Comparison of ENCODE assay signal across 11 mouse cellular contexts in genomic region chr7:96511953-96512511, GRCm38 (mm10).
DNase-seq lines count a peak whose midpoint lies in the region; ATAC-seq and TF ChIP-seq lines count a peak whose summit lies in the region.
"Had no signal": no experiment of that assay in that cellular context is flagged by ENCODE, and none has a peak within 500 bp of the region (broad histone marks: within the 10 kb centered on the region; RNA-seq: fewer than 3 reads in every experiment).

No protein-coding gene starts in this region.

- H3K9ac ChIP-seq in kidney, embryonic 16.5 days (replicated peaks; ENCODE audit: low read length), result no peak overlapping the region
- H3K9ac ChIP-seq in embryonic facial prominence, embryonic 12.5 days, result no peak overlapping the region
- H3K9ac ChIP-seq in forebrain, embryonic 14.5 days (ENCODE audit: low read length), result no peak overlapping the region; the same call in 1 of the 2 replicates
- no peak overlapping the region for H3K9ac ChIP-seq in midbrain, embryonic 16.5 days (ENCODE audit: low read depth, low read length)

- H3K4me2 ChIP-seq in kidney, embryonic 16.5 days (replicated peaks; ENCODE audit: low read depth, low read length), result 0 out of 2 replicates have a peak overlapping the region, but pooled peaks have one; percentile 6
- H3K4me2 ChIP-seq in embryonic facial prominence, embryonic 12.5 days (replicated peaks), result no peak overlapping the region
- H3K4me2 ChIP-seq in forebrain, embryonic 14.5 days (ENCODE audit: low read length), result 0 out of 2 replicates have a peak overlapping the region, but pooled peaks have one; percentile 18
- H3K4me2 ChIP-seq in midbrain, embryonic 16.5 days (ENCODE audit: low read length), result peak overlapping the region; percentile 19

- TF ChIP-seq POLR2A in kidney, adult 2 months (IDR thresholded peaks at IDR 0.05; ENCODE audit: low read depth, low read length), result no peak

- no peak overlapping the region for H3K4me3 ChIP-seq in kidney, embryonic 16.5 days (ENCODE audit: low read length)
- no peak overlapping the region for H3K4me3 ChIP-seq in kidney, adult 2 months (ENCODE audit: insufficient read depth, low read depth, low read length)
- no peak overlapping the region for H3K4me3 ChIP-seq in embryonic facial prominence, embryonic 12.5 days
- H3K4me3 ChIP-seq in forebrain, embryonic 14.5 days (ENCODE audit: low read depth, low read length), result no peak overlapping the region
- H3K4me3 ChIP-seq in midbrain, embryonic 16.5 days (ENCODE audit: low read depth, low read length), result no peak overlapping the region

- 67% methylated on average over 14 of the region's 14 CpGs for WGBS in kidney, embryonic 16.5 days
- WGBS in kidney, adult 2 months, result 73% methylated on average over 14 of the region's 14 CpGs
- 62% methylated on average over 14 of the region's 14 CpGs for WGBS in embryonic facial prominence, embryonic 12.5 days
- 16% methylated on average over 14 of the region's 14 CpGs for WGBS in forebrain, embryonic 14.5 days
- WGBS in midbrain, embryonic 16.5 days, result 41% methylated on average over 14 of the region's 14 CpGs

- no peak for TF ChIP-seq CTCF in kidney, adult 2 months (conservative IDR thresholded peaks at IDR 0.05; ENCODE audit: insufficient read depth, insufficient read length, low read depth, low read length)

- no peaks in the 10 kb centered on the region for H3K27me3 ChIP-seq in kidney, embryonic 16.5 days (ENCODE audit: insufficient read depth, low read length)
- H3K27me3 ChIP-seq in kidney, adult 2 months (replicated peaks; ENCODE audit: control insufficient read depth, insufficient read depth, low read length), result no peaks in the 10 kb centered on the region
- no peaks in the 10 kb centered on the region for H3K27me3 ChIP-seq in embryonic facial prominence, embryonic 12.5 days
- H3K27me3 ChIP-seq in forebrain, embryonic 14.5 days (replicated peaks; ENCODE audit: control insufficient read depth, insufficient read depth, low read length), result no peaks in the 10 kb centered on the region
- H3K27me3 ChIP-seq in midbrain, embryonic 16.5 days (ENCODE audit: control insufficient read depth, insufficient read depth, low read depth, low read length), result no peaks in the 10 kb centered on the region

- peak; percentile 61; the same call in 1 of the 2 replicates for ATAC-seq in kidney, embryonic 16.5 days (ENCODE audit: low FRiP score, low TSS enrichment)
- ATAC-seq in embryonic facial prominence, embryonic 12.5 days (ENCODE audit: insufficient number of reproducible peaks, insufficient read depth, low FRiP score, low TSS enrichment), result peak; percentile 58; the same call in 1 of the 2 replicates
- ATAC-seq in forebrain, embryonic 14.5 days, result peak; percentile 86
- ATAC-seq in midbrain, embryonic 16.5 days, result peak; percentile 46; the same call in 1 of the 2 replicates

- H3K4me1 ChIP-seq in kidney, embryonic 16.5 days (ENCODE audit: insufficient read depth, low read length), result peaks cover 16% of the 10 kb centered on the region
- no peaks in the 10 kb centered on the region for H3K4me1 ChIP-seq in kidney, adult 2 months (ENCODE audit: control insufficient read depth, insufficient read depth, low read length)
- H3K4me1 ChIP-seq in embryonic facial prominence, embryonic 12.5 days, result peaks cover 26% of the 10 kb centered on the region
- H3K4me1 ChIP-seq in forebrain, embryonic 14.5 days (ENCODE audit: control insufficient read depth, insufficient read depth, low read length), result peaks cover 18% of the 10 kb centered on the region
- peaks cover 14% of the 10 kb centered on the region for H3K4me1 ChIP-seq in midbrain, embryonic 16.5 days (ENCODE audit: control insufficient read depth, insufficient read depth, low read length)

- H3K36me3 ChIP-seq in kidney, embryonic 16.5 days (ENCODE audit: insufficient read depth, low read length), result no peaks in the 10 kb centered on the region
- H3K36me3 ChIP-seq in kidney, adult 2 months (ENCODE audit: control insufficient read depth, insufficient read depth, low read length), result no peaks in the 10 kb centered on the region
- H3K36me3 ChIP-seq in embryonic facial prominence, embryonic 12.5 days, result no peaks in the 10 kb centered on the region
- no peaks in the 10 kb centered on the region for H3K36me3 ChIP-seq in forebrain, embryonic 14.5 days (ENCODE audit: control insufficient read depth, insufficient read depth, low read length)
- H3K36me3 ChIP-seq in midbrain, embryonic 16.5 days (ENCODE audit: control insufficient read depth, insufficient read depth, low read length), result no peaks in the 10 kb centered on the region

- peak overlapping the region; percentile 62 for H3K27ac ChIP-seq in kidney, embryonic 16.5 days (ENCODE audit: low read length)
- no peak overlapping the region for H3K27ac ChIP-seq in kidney, adult 2 months (ENCODE audit: insufficient read depth, low read depth, low read length)
- peak overlapping the region; percentile 57; the same call in 1 of the 2 replicates for H3K27ac ChIP-seq in embryonic facial prominence, embryonic 12.5 days
- H3K27ac ChIP-seq in forebrain, embryonic 14.5 days (ENCODE audit: low read depth, low read length), result peak overlapping the region; percentile 79
- peak overlapping the region; percentile 47; the same call in 1 of the 2 replicates for H3K27ac ChIP-seq in midbrain, embryonic 16.5 days (ENCODE audit: low read length)

- no peak for DNase-seq in kidney, adult 2 months
- peak; percentile 90 for DNase-seq in forebrain, embryonic 14.5 days (ENCODE audit: low spot score)
- no peak for DNase-seq in cerebellum, adult 11 months
- DNase-seq in gastrocnemius, postnatal 4 days (ENCODE audit: low spot score in 2 of 2), result no peak
- DNase-seq: cerebellum, postnatal 10 days; heart, adult 18-20 months; kidney, postnatal 14 days; lung, postnatal 14 days had no signal

- peaks cover 2% of the 10 kb centered on the region; the same call in 1 of the 2 replicates for H3K9me3 ChIP-seq in kidney, embryonic 16.5 days (ENCODE audit: low read length)
- no peaks in the 10 kb centered on the region for H3K9me3 ChIP-seq in embryonic facial prominence, embryonic 12.5 days
- H3K9me3 ChIP-seq in forebrain, embryonic 14.5 days (replicated peaks; ENCODE audit: control insufficient read depth, low read length), result no peaks in the 10 kb centered on the region
- H3K9me3 ChIP-seq in midbrain, embryonic 16.5 days (replicated peaks; ENCODE audit: control insufficient read depth, low read length, poor library complexity, severe bottlenecking), result no peaks in the 10 kb centered on the region
